In the genomic region with DNA sequence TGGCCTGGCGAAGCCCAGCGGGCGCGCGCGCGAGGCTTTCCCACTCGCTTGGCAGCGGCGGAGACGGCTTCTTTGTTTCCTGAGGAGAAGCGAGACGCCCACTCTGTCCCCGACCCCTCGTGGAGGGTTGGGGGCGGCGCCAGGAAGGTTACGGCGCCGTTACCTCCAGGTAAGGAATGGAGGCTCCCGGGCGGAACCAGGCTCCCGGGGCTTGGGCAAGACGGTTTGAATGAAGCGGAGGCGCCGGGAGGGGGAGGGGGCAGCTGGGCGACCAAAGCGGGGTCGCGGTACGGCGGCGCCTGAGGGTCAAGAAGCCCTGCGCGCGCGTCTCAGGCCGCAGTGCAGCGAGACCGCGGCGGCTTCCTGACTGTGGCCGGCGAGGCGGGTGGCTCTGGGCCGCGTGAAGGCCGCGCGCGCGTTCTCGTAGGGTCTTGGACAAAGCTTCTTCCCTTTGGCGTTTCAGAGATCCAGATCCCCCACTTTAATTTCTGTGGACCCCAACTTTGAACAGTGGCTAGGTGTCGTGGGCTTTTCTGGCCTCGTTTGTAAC, we compare ENCODE assay signal across 8 mouse cellular contexts. TPM values are rescaled to one million over a fixed set of nuclear protein-coding genes. Genes with fewer than 3 reads are reported as not detected.
DNase-seq lines count a peak whose midpoint lies in the region; ATAC-seq and TF ChIP-seq lines count a peak whose summit lies in the region.

No protein-coding gene starts in this region.

- H3K4me2 ChIP-seq in hindbrain, embryonic 15.5 days, result peak overlapping the region; percentile 61

- H3K36me3 ChIP-seq in hindbrain, embryonic 15.5 days, result no peaks in the 10 kb centered on the region

- ATAC-seq in Patski, result peak; percentile 53
- peak; percentile 84 for ATAC-seq in hindbrain, embryonic 15.5 days (ENCODE audit: low FRiP score, low read depth)

- peak overlapping the region; percentile 98 for H3K27ac ChIP-seq in hindbrain, embryonic 15.5 days (replicated peaks)

- H3K9me3 ChIP-seq in hindbrain, embryonic 15.5 days, result no peaks in the 10 kb centered on the region

- peak overlapping the region; percentile 66 for H3K4me3 ChIP-seq in hindbrain, embryonic 15.5 days

- CTCF ChIA-PET in Patski (lab: Charles Lee), result interaction anchor here (1.3 kb wide), 1 partner anchor 13 kb away, joined by 3 read pairs; no protein-coding TSS in a partner anchor

- in situ Hi-C loops in Patski (cut with MboI; ENCODE audit: low pct_unique_long_range_greater_than_20kb), result no loop called here

- peaks cover 40% of the 10 kb centered on the region for H3K4me1 ChIP-seq in hindbrain, embryonic 15.5 days (replicated peaks)

- DNase-seq in Patski (ENCODE audit: low read depth, low spot score), result no peak
- DNase-seq in cerebellum, postnatal 36 days, result peak; percentile 88 to 89
- DNase-seq in gastrocnemius, adult 18-20 months (ENCODE audit: low spot score), result peak; percentile 88
- DNase-seq in left cerebral cortex, adult 18-20 months (ENCODE audit: low spot score in 2 of 2), result peak; percentile 81 to 85
- peak; percentile 92 for DNase-seq in lung, postnatal 36 days
- DNase-seq in retina, postnatal 1 day, result peak; percentile 96
- DNase-seq in urinary bladder, adult 2 months (ENCODE audit: low spot score), result peak; percentile 82

- POLR2A ChIA-PET in Patski (lab: Charles Lee), result interaction anchor here (0.7 kb wide), 1 partner anchor 9 kb away, joined by 3 read pairs; no protein-coding TSS in a partner anchor

- WGBS in hindbrain, embryonic 15.5 days, result under 1% methylated on average over 50 of the region's 57 CpGs

- TF ChIP-seq CTCF in Patski (IDR thresholded peaks at IDR 0.05), result no peak

- peak overlapping the region; percentile 85 for H3K9ac ChIP-seq in hindbrain, embryonic 15.5 days

- no peaks in the 10 kb centered on the region for H3K27me3 ChIP-seq in Patski
- H3K27me3 ChIP-seq in hindbrain, embryonic 15.5 days, result no peaks in the 10 kb centered on the region

RNA-seq across cellular contexts. Expression of a gene that starts 0.3 kb away (rescaled TPM):
- 89.3 TPM for polyA plus RNA-seq in Patski (2021)
- total RNA-seq in gastrocnemius, adult 18-20 months (2021), result 10 to 100 TPM; 38.6 to 42.1 TPM
- polyA plus RNA-seq in hindbrain, embryonic 15.5 days (2015; fragmentation: Nextera tagmentation; extraction: Ambion mirVana), result 126 and 139 TPM in 2 replicates
- total RNA-seq in left cerebral cortex, adult 18-20 months (2021), result 100 to 1,000 TPM; 108 to 114 TPM
- polyA plus RNA-seq in urinary bladder, adult 2 months (2012; rRNA removed), result 56.6 and 63.0 TPM in 2 replicates

RNA-seq across cellular contexts. Expression of a gene that starts 23.7 kb away (rescaled TPM):
- polyA plus RNA-seq in Patski (2021), result 39.0 TPM
- 1 to 10 TPM; 5.3 to 5.6 TPM for total RNA-seq in gastrocnemius, adult 18-20 months (2021)
- polyA plus RNA-seq in hindbrain, embryonic 15.5 days (2015; fragmentation: Nextera tagmentation; extraction: Ambion mirVana), result 25.1 and 25.2 TPM in 2 replicates
- total RNA-seq in left cerebral cortex, adult 18-20 months (2021), result 10 to 100 TPM; 22.5 to 23.4 TPM
- 29.9 and 33.8 TPM in 2 replicates for polyA plus RNA-seq in urinary bladder, adult 2 months (2012; rRNA removed)

RNA-seq across cellular contexts. Expression of a gene that starts 23.8 kb away (rescaled TPM):
- polyA plus RNA-seq in Patski (2021), result 38.9 TPM
- 10 to 100 TPM; 45.7 to 46.6 TPM for total RNA-seq in gastrocnemius, adult 18-20 months (2021)
- 60.1 and 61.8 TPM in 2 replicates for polyA plus RNA-seq in hindbrain, embryonic 15.5 days (2015; fragmentation: Nextera tagmentation; extraction: Ambion mirVana)
- total RNA-seq in left cerebral cortex, adult 18-20 months (2021), result 10 to 100 TPM; 51.8 to 55.1 TPM
- polyA plus RNA-seq in urinary bladder, adult 2 months (2012; rRNA removed), result 30.5 and 32.5 TPM in 2 replicates
